Mouse (Mus musculus) hindlimb bud, embryonic 11.5 days (tissue): ENCODE measurements around the gene Auts2.

Experiments
- DNase-seq: peaks from one replicate; pipeline ENCODE4 v3.0.0-alpha.2; 2012; ENCODE audit warnings: low read depth, low spot score; ENCODE audit errors: extremely low spot score

Gene Auts2

DNA sequence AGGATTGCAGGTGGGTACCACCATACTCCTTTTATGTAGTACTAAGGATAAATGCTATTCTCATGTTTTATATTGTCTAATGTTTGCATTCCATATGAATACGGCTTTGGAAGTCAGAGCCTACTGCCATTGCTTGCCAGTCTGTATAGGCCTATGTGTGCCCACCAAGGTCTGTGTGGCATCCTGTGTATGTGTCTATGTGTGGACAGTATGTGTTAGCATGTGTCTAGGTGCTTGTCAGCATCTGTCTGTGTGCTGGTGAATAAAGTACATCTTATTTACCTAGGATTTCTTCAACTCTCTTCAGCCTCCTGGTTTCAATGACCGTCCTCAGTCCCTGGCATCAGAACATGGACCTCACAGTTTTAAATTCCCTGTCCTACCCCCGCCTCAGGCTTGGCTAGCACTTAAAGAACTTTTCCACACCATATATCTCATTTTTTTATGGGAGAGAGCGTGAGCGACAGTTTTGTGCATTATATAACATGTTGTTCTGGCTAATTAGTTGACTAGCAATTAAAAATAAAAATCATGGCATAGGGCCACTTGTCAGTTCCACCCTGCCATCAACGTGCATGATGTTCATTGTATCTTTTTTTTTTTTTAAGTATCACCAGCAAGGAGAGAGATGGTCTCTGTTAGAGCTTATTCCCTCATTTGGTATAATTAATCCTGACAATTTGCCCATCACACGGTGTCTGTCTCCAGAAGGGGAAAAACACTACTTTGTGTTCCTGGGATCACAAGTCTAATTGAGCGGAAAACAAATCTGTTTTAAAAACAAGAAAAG is 587.7 kb downstream of the Auts2 start:
- no peak for DNase-seq

DNA sequence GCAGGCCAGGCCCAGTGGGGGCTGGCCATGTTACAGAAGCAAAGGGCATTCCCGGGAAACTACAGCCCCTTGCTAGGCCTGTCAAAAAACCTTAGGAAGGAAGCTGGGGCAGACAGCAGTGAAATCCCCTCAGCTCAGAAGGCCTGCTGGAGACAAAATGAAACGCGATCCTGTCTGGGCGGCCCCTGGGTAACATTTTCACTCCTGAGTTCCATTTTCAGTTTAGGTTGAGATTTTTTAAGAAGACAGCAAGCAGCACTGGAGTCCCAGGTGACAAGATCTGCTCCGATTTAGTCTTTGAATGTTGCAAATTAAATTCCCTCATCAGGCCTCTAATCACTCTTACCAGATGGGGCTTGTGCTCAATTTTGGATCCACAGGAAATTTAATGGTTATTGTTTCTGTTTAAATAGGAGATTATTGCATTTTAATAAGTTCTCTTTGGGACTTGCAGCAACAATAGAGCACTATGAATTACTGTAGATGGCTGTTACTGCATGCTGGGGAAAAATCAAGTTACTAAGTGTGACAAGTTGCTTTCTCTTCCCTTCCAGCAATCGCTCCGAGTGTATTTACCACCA is 594.5 kb downstream of the Auts2 start:
- DNase-seq, result no peak

DNA sequence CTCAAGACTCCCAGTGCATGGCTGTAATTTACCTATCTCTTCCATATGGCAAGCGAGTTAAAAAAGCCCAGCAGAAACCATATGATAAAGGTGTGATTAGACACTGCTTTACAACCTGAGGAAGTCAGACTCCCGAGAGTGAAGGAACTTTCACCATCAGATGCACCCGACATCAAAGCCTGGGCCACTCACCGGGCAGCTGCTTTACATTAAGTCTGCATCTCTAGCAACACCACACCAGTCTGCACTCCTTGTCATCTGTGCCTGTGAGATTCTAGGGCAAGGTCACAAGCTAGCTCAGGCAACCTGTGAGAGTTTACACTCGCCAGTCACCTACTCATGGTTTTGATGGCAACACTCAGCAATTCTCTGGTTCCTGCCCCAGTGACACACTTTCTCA is 596.3 kb downstream of the Auts2 start:
- DNase-seq, result no peak

DNA sequence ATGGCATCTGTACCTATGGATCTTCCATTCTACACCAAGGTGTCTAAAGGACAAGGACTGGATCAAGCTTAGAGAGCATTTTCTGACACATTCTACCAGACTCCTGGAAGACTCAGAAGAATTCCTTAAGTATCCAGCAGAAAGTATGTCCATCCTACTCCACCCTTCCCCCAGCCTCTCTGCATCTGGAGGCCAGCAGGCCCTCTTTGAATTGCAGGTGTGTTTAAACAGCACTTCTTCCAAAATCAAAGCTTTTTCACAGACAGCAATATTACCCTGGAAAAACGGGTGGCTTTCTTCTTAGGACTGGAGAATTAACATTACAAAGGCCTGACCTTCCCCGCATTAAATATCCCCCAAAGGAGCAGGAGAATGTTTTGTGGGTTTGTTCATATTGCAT is 598.4 kb downstream of the Auts2 start:
- DNase-seq, result no peak

DNA sequence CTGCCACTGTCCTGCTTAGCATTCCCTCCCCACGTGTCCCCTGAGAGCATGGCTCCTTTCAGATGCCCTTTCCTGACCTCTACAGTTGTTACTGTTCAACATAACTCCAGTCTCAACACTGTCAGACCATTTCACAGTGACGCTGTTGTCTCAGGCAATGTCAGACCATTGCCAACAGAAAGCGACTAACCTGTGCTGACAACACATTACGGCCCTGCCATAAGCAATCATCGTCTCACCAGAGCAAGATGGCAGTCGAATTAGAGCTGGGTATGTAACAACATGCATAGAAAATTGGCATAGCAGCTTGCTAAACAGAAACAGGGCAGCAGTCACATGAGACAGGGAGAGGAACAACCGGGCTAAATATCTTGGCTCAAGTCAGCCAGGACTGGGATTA is 614.4 kb downstream of the Auts2 start:
- no peak for DNase-seq

DNA sequence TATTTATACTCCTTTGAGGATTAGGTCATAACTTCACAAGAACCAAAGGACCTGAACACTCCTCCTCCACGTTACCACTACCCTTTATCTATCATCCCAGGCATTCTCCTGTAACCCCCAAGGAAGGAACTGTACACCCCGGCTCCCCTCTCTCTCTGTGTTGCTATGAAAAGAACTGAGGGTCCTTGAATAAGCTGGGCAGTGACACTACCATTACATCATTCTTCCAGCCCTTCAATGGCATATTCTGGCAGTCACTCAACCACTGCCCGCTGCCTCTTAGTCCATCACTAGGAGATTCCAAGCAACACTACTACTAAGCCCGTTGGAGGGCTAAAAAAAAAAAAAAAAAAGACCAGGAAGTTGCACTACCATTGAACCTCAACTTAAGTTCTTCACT is 620.4 kb downstream of the Auts2 start:
- no peak for DNase-seq

DNA sequence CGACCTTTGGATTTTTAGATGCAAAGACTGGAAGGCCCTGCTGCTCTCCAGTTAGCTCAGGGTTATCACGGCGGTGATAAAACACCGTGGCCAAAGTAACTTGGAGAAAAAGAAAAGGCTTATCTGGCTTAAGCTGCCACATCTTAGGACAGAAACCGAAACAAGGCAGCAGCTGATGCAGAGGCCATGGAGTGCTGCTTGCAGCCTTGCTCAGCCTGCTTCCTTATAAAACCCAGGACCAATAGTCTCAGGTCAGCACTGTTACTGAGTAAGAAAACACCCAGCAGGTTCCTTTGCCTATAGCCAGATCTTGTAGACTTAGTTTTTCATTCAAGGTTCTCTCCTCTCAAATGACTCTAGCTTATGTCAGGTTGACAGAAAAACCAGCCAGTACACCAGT is 621.0 kb downstream of the Auts2 start:
- no peak for DNase-seq

DNA sequence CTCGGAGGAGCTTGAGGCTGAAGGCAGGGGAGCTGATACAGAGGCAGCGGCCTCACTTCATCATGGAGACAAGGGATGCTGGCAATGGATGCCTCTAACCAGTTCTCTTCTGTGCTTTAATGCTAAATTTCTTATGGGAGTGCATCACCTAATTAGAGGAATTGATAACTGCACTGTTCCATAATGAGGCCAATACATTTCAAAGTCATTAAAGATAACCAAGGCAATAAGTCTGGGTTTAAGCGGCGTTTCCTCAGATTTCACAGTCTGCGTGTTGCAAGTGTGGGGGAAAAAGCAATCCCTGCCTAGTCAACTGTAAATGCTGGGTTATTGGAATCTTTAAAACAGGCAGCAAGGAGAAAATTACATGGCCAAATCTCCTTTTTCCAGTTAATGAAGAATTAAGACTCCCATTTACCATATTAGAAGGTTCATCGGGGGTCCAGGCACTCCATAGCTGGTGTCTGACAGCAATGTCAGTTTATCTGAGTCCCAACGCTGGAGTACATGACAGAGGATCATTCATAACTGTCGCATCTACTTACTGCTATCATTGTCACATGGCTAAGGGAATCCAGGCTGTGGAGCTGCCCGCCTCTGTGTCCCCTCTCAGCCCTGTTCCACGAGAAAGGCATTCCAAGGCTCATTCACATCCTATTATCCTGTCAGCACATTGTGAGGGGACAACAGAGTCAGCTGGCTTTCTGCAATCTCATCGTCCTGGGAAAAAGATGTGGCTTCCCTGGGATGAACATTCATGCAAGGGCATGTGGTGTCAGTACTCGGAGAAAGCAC is 623.0 kb downstream of the Auts2 start:
- no peak for DNase-seq

DNA sequence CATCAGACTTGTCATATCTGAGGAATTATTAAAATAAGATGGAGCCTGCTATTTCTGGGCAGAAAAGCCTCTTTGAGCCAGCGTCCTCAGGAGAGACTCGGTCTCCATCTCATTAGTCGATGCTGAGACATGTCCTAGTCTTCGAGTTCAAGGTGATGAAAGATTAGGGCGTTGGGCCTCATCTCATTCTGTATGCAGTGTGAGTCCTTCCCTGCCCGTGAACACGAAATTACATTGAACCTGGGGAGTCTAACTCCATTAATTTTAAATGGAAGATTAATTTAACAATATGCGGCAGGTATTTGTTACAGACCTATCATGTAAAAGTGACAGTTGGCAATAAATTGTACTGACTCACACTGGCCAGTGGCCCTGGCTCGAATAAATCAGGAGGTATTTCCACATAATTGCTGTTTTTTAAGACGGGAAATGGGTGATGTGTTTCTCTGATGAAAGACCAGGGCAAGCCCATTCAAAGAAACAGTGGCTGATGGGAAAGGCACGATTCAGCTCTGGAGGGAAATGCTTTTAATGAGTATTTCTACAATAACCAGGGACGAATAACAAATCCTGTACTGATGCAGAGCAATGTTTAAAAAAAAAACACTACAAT is 626.2 kb downstream of the Auts2 start:
- DNase-seq, result no peak

DNA sequence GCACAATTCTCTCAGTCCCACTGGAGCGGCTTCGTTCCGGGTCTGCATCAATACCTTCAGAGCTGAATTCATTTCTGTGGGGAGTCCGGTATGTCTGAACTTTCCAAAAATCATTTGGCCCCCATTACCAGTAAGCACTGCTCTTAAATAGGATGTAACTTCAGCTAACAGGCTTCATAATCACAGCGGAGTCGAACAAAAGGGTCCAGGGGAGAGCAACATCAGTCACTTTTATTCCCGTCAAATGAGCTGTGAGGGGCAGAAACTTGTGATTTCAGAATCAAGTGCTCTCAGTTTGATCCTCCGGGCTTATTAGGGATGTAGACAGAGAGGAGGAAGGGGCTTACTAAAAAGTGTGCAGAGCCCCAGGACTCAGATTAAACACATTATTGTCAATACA is 629.6 kb downstream of the Auts2 start:
- no peak for DNase-seq

DNA sequence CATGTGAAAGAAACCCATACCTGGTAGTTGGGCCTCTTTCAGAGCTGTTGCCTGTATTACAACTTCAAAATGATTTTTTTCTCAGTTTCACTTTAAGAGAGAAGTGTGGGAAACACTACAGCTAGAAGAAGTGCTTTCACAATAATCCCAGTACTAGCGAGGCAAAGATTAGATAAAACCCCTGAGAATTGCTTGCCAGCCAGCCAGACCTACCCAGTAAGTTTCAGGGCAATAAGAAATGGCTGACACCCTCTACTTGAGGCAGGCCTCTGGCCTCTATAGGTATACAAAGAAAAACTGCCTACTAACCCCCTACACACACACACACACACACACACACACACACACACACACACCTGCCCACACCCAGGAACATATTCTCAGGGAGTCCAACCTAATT is 630.2 kb downstream of the Auts2 start:
- DNase-seq, result no peak

DNA sequence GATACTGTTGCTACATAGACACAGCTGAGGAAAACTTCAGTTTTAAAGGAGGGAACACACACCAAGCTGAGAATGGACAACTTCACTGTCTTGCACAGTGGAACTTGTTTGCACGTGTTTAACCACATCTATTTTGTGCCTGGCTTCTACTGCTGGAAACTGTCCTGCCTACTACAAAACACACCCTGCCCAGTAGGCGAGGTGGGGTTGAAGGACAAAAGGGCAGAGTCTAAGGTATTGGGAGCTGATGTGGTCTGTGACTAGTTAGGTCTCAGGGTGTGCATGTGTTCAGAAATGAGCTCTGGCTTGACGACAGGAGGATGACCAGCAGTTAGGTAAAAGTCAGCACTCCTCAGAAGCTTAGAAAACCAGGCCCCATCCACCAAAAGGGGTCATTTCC is 636.8 kb downstream of the Auts2 start:
- DNase-seq, result no peak

DNA sequence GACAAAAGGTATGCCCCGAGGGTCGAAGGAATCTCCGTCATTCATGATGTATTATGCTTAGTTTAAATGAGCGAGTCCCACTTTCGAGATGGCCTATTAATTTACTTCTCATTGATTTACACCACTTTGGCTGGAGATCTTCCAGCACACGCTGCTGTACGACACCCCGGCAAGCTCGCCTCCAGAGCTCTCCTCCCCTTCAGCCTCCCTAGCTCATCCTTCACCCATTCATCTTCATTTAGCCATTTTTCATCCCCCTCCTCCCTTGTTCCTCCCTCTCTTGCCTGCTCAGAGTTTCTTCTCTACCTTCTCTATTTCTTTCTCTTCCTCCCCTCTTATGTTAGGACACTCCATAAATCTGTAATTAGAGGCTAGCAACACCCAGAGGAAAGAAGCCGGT is 638.7 kb downstream of the Auts2 start:
- no peak for DNase-seq

DNA sequence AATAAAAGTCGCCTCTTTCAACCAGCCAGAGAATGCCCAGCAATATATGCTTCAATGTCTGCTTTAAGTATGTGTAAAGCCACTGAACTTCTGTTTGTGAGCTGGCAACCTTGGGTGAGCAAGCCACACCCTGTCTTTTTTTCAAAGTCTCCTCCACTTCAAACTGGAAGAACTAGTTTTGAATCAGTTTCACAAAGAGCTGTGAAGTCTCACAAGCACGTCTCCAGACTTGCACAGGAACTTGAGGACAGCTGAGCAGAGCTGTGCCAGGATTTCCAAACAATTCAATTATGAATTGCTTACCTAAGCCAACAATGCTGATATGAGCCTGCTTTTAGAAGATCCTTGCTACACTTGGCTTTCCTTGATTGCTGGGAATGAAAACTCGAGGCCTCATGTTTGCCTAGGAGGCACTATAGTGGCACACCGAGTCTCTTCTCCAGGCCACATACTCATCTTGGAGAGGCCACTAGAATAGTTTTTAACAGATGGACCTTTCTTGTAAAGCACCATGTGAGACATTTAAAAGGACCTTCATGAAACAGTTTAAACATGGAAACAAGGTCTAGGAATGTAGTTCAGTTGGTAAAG is 645.0 kb downstream of the Auts2 start:
- no peak for DNase-seq

DNA sequence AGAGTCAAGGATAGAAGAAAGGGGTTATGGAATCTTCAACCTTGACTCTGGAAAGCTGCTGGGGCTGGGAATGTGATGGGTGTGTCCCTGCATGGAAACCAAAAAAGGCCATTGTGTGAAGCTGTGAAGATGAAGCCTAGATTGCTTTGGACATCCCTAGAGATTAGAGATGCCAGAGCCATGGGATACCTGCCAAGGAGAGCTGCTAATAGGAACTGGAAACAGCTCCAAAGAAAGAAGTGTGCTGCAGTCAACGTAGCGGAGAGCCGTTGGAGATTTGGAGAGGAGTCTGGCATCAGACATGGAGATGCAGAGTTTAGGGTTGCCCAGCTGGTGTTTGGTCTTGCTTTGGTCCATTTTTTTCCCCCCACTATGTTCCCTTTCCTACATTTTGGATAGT is 656.5 kb downstream of the Auts2 start:
- DNase-seq, result no peak

DNA sequence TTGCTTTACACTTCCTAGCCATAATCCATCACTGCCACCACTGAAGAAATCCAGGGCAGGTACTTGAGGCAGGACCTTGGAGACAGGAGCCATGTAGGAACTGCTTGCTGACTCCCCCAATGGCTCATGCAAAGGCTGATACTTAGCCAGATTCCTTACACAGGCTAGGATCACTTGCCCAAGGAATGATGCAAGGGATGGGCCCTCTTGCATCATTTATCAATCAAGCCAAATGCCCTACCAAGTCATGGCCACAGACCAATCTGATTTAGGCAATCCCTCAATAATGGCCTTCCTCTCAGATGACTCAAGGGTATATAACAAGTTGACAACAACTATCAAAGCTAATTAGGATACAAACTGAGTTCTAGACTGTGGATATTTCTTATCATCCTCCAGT is 666.6 kb downstream of the Auts2 start:
- DNase-seq, result no peak

DNA sequence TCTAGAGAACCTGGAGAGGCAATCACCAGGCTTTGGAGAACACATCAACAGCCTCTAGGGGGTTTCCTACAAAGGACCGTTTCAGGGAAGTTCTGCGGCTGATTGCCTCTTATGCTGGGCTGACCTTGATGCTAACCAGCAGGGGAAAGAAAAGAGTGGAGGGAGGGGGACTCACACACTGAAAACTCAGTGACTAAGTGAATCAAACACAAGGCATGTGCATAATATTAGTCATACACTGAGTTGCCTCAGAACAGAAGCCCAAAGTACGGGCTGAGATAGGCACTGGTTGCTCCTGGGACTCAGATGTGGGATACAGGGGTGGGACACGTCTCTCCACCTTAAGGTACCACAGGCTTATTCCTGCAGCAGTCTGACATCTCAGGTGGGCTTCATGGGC is 667.2 kb downstream of the Auts2 start:
- DNase-seq, result no peak

DNA sequence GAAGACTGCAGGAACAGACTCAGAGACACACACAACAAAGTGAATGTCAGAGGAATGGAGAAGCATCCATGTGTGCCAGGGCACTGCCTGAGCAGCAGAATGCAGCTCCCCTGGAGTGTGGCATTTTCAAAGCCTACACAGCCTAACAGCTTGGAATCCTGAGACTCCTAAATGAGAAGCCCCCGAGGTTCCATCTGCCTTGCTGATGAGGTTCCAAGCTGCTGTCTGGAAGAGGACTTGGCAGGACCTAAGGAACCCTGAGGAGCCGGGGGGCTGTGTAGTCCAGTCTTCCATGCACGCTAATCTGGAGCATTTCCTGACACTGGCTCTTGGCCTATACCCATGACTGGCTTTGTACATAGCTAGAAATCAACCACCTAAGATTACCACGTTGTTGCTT is 670.0 kb downstream of the Auts2 start:
- DNase-seq, result no peak

DNA sequence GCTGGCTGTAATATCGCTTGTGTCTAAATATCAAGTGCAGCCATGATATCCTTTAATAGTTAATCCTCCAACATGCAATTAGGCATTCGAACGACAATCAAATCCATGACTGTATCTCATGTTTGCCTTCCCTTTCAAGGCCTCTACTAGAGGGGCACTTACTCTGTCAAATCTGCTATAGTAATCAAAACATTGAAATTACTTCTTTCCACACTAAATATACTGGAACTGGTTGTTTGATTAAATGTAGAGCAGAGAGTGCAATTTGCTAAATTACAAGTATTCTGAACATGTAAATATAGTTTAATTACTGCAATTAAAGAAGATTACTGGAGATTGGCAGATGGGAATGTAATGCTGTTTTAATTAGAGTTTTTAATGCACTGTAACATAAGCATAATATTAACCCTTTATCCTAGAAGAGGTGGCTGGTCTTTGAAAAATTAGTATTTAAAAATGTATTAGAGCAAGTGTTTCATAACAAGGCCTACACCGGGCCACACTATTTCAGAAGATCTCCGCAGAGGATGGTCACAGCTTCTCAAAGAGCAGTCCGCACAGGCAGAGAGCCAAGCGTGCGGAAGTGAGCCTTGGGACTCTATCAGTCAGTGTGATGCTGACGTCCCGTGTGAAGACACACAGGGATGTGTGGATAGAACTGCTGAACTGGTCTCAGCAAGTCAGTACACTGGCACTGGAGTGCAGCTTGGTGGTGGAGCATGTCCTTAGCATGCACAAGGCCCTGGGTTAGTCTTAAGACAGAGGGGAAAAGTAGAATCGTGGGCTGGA is 673.2 kb downstream of the Auts2 start:
- DNase-seq, result no peak

DNA sequence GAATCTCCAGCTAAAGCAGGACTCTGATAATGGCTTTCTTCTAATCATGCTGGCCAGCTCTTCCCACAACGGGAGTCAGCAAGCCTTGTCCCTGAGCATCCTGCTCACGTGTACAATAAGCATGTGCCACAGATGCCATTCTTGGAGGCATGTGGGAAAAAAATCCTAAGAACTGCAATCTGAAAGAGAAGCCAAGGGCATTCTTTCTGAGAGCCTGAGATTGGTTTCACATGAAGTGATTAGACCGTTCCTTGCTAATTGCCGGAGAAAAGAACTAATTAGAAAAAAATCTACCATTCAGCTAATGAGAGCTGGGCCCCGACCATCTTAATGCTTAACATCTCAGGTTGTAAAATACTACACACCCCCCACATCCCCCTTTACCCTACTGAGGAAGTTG is 677.9 kb downstream of the Auts2 start:
- no peak for DNase-seq

DNA sequence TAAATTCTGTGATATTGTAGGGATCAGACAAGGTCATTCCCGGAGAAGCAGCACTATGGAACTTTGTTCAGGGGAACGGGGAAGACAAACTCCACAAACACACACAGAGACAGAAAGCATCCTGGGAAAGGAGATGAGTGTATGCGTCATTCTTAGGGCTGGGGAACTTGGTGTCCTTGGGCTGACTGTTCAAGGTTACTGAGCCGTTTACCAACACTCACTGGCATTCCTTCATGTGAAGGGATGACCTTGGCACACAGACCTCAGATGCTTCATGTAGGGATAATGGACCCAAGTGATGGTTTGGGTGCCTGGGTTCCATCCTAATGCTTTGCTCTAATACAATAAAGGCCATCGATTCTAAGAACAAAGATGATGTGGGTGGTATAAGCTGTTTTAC is 685.2 kb downstream of the Auts2 start:
- DNase-seq, result no peak
